Mouse (Mus musculus): ENCODE measurements around the gene Gas2l2. TPM values are rescaled to one million over a fixed set of nuclear protein-coding genes. Genes with fewer than 3 reads are reported as not detected.

The Gas2l2 gene
- polyA plus RNA-seq (2012; ENCODE audit: insufficient read depth, insufficient read length, low replicate concordance, missing spikeins), result not detected in 2 replicates

DNA sequence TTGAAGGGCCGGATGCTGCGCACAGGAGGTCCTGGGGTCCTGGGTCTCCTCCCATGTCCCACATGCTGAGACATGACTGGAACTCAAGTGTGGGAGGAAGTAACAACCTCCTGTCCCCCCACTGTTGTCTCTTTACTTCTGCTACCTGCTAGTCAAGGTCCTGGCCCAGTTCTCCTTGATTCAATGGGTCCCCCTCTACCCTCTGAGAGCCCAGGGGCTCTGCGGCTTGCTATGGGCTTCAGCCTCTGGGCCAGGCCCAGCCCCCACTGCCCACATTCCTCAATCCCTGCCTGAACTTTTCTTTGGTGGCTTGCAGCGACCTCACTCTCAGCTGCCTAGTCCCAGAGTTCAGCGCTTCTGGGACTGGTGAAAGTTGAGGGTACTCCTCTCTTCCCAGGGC lies at the start of gene Gas2l2:
Gene Gas2l2 (minus strand): TSS at position 101 of the 400 bp plus-strand sequence.
- Histone ChIP-seq H3K4me3 (ENCODE audit: insufficient read depth, low read depth, low read length) (no peak within 1 kb of the TSS), H3K27ac (ENCODE audit: insufficient read depth, low read depth, low read length) (no peak within 1 kb of the TSS), H3K4me1 (ENCODE audit: control insufficient read depth, insufficient read depth, low read length) (peaks cover 22% of the 10 kb centered on the region)
- 62% methylated on average over 5 of the region's 5 CpGs for WGBS
- no peak for TF ChIP-seq CTCF (IDR thresholded peaks at IDR 0.05; ENCODE audit: insufficient read depth, low read depth, low read length)
- TF ChIP-seq POLR2A (IDR thresholded peaks at IDR 0.05; ENCODE audit: insufficient read depth, low read depth, low read length), result no peak

DNA sequence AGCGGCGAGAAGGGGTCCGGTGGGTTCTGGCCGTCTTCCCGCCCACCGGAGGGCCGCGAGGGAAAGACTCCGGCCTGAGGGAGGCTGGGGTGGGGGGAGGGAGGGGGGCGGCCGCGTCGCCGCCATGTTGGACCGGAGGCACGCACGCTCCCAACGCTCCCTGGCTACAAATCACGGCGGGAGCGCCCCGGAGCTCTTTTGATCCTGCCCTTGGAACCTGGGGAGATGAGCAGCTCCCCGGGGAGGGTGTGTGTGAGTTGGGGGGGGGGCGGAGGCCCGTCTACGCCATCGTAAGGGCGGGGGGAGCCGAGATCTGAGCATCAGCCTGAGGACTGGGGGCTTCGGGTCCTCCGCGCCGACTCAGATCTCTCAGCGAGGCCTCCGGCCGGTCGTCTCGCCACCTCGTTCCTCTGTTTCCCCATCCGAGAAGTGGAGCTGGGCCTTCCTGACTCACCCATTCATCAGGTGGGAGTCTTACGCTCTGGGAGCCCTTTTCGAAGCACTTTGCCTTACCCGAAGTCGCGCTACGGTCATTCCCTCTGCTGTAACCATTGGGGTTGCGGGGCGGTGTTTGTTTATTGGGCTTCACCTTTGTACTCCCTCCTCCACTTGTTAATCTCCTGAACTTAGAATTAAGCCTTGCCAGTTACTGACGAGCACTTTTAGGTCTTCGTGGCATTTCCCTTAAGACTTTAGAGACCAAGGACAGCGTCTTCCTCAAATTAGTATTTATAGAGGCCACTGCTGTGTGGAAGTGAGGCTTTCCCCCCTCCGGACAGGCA lies 44.2 kb upstream of the Gas2l2 start:
- H3K27ac ChIP-seq (ENCODE audit: insufficient read depth, low read depth, low read length), result peak overlapping the region; percentile 90
- H3K4me1 ChIP-seq (ENCODE audit: control insufficient read depth, insufficient read depth, low read length), result 0 out of 2 replicates have a peak, but pooled peaks cover 3% of the 10 kb centered on the region
- 1% methylated on average over 51 of the region's 52 CpGs for WGBS
- no peak for TF ChIP-seq CTCF (IDR thresholded peaks at IDR 0.05; ENCODE audit: insufficient read depth, low read depth, low read length)
- TF ChIP-seq POLR2A (IDR thresholded peaks at IDR 0.05; ENCODE audit: insufficient read depth, low read depth, low read length), result no peak
- peak overlapping the region; percentile 71 for H3K4me3 ChIP-seq (ENCODE audit: insufficient read depth, low read depth, low read length)

DNA sequence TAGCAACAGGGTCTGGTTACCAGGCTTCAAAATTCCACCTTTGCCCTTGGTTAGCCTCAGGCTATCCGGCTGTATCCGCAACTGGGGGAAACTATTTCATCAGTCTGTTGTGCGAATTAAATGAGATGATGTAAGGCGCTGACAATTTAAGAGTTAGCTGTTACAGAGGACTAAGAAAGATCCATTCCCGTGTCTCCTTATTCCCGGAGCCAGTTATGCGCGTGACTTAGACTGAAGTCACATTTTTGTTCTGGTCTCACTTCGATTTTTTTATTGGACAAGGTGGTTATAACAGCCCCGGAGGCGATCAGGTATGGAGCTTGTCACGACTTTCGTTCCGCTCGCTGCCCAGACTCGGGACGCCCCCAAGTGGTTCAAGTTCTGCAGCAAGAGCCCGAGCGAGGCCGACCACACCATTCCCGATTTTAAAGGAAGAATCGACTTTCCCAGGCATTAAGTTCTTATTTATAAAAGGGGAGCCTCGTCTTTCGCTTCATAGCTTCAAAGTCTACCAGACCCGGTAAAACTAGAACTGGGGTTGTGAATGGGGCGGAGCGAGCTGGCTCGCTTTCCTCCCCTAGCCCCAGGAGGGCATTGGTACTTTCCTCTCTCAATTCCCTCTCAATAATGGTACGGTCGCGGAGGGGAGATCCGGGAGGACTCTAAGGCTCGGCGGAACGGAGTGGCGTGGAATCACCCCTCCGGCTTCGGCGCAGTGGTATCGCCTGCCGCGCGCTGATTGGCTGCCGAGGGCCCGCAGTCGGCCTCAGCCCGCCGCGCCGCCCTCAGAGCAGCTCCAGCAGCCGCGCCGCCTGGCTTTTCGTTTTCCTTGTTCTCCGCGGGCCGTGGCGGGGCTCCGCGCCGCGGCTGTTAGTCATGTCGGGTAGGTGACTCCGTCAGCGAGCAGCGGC lies 43.3 kb upstream of the Gas2l2 start, which contains the start of gene Taf15:
Gene Taf15 (plus strand): TSS at position 763 of the 911 bp plus-strand sequence.
- WGBS, result under 1% methylated on average over 66 of the region's 66 CpGs
- TF ChIP-seq CTCF (IDR thresholded peaks at IDR 0.05; ENCODE audit: insufficient read depth, low read depth, low read length), result peak; percentile 59
- TF ChIP-seq POLR2A (IDR thresholded peaks at IDR 0.05; ENCODE audit: insufficient read depth, low read depth, low read length), result peak; percentile 95

DNA sequence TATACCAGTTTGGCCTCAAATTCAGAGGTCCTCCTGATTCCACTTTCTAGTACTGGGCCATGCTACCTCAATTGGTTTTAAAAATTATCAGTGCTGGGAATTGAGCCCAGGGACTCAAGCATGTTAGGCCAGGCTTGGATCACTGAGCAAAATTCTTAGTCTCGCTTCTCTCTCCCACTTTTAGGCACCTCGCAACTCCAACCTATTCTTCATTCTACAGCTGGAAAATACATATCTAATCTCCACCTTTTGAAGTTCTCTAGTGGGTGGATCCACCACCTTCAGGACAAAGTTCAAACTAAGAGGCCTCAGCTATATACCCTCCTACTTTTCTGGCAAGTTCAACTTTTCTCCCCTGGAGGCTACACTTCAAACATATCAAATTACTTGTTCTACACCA lies 42.5 kb upstream of the Gas2l2 start:
- Histone ChIP-seq H3K27ac (ENCODE audit: insufficient read depth, low read depth, low read length) (no peak overlapping the region), H3K4me3 (ENCODE audit: insufficient read depth, low read depth, low read length) (no peak overlapping the region; the same call in 1 of the 2 replicates), H3K4me1 (ENCODE audit: control insufficient read depth, insufficient read depth, low read length) (0 out of 2 replicates have a peak, but pooled peaks cover 3% of the 10 kb centered on the region)
- TF ChIP-seq POLR2A (IDR thresholded peaks at IDR 0.05; ENCODE audit: insufficient read depth, low read depth, low read length) (no peak), CTCF (IDR thresholded peaks at IDR 0.05; ENCODE audit: insufficient read depth, low read depth, low read length) (no peak)
- WGBS, result 98% methylated on average over 2 of the region's 2 CpGs

More for the DNA sequence above, 43.3 kb upstream of the Gas2l2 start, which contains the start of gene Taf15:
- H3K4me3 ChIP-seq (ENCODE audit: insufficient read depth, low read depth, low read length), result peak within 1 kb of the TSS; percentile 71
- H3K4me1 ChIP-seq (ENCODE audit: control insufficient read depth, insufficient read depth, low read length), result 0 out of 2 replicates have a peak, but pooled peaks cover 3% of the 10 kb centered on the region
- peak within 1 kb of the TSS; percentile 90 for H3K27ac ChIP-seq (ENCODE audit: insufficient read depth, low read depth, low read length)

DNA sequence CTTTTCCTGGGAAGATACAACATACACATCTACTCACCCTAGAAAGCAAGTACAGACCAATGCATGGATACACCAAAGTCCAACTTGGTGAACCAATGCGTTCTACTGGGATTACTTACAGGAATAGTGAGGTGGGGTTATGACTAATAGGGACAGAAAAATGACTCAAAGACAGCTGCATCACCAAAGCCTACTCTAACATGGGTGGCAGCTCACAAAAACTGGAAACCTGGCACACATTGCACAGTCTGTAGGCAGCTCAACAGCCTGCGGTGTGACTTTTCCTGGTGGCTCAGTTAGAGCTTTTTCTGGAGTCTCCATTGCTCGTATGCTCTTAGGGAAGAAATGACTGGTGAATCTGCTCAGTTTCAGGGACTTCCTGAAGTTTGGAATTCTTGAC lies 39.5 kb upstream of the Gas2l2 start:
- 87% methylated on average over 3 of the region's 3 CpGs for WGBS
- Histone ChIP-seq H3K4me3 (ENCODE audit: insufficient read depth, low read depth, low read length) (no peak overlapping the region), H3K4me1 (ENCODE audit: control insufficient read depth, insufficient read depth, low read length) (peaks cover 7% of the 10 kb centered on the region; the same call in 1 of the 2 replicates), H3K27ac (ENCODE audit: insufficient read depth, low read depth, low read length) (no peak overlapping the region)
- no peak for TF ChIP-seq CTCF (IDR thresholded peaks at IDR 0.05; ENCODE audit: insufficient read depth, low read depth, low read length)
- no peak for TF ChIP-seq POLR2A (IDR thresholded peaks at IDR 0.05; ENCODE audit: insufficient read depth, low read depth, low read length)

DNA sequence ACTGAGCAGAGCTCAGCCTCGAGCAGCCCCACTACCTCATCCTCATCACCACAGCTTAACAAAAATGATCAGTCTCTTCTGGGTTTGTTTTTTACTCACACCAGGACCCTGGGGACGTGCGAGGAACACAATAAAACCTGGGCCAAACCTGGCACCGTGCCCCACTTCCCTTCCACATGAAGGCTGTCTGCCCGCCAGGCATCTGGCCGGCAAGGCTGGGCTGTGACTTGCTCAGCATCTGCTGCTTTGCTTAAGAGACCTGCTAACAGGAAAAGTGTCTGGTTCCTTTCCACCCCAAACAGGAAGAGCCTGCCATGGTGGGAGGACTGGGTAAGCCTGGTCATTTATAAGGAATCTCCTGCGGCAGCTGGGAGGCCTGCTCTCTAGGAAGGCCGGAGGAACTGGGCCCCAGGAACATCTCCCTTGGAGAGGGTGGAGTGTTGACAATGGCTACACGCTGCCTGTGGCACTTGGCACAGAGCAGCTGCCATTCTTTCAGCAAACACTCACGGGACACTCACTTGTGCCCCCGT lies 37.9 kb upstream of the Gas2l2 start:
- WGBS, result 45% methylated on average over 11 of the region's 11 CpGs
- Histone ChIP-seq H3K4me1 (ENCODE audit: control insufficient read depth, insufficient read depth, low read length) (peaks cover 14% of the 10 kb centered on the region), H3K27ac (ENCODE audit: insufficient read depth, low read depth, low read length) (no peak overlapping the region), H3K4me3 (ENCODE audit: insufficient read depth, low read depth, low read length) (no peak overlapping the region)
- no peak for TF ChIP-seq CTCF (IDR thresholded peaks at IDR 0.05; ENCODE audit: insufficient read depth, low read depth, low read length)
- TF ChIP-seq POLR2A (IDR thresholded peaks at IDR 0.05; ENCODE audit: insufficient read depth, low read depth, low read length), result no peak

DNA sequence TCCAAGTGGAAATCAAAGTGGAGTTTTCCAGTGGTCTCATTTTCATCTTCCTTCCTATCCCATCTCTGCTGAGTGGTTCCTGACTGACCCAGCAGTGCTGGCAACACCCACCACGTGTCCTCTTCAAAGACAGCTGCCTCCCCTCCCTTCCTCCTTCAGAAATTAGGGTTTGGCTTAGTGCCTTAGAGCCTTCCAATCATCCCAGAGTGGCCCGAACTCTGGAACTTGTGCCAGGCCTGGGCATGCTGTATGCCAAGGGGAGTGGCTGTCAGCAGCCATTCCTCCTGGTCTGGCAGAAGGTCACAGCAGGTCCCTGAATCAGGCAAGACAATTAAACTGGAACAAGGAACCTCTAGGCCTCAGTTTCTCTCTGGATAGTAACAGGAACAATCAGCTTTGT lies 36.7 kb upstream of the Gas2l2 start:
- H3K4me3 ChIP-seq (ENCODE audit: insufficient read depth, low read depth, low read length), result no peak overlapping the region
- 46% methylated on average over 2 of the region's 2 CpGs for WGBS
- TF ChIP-seq CTCF (IDR thresholded peaks at IDR 0.05; ENCODE audit: insufficient read depth, low read depth, low read length) (no peak), POLR2A (IDR thresholded peaks at IDR 0.05; ENCODE audit: insufficient read depth, low read depth, low read length) (no peak)
- H3K27ac ChIP-seq (ENCODE audit: insufficient read depth, low read depth, low read length), result no peak overlapping the region
- H3K4me1 ChIP-seq (ENCODE audit: control insufficient read depth, insufficient read depth, low read length), result peaks cover 11% of the 10 kb centered on the region

DNA sequence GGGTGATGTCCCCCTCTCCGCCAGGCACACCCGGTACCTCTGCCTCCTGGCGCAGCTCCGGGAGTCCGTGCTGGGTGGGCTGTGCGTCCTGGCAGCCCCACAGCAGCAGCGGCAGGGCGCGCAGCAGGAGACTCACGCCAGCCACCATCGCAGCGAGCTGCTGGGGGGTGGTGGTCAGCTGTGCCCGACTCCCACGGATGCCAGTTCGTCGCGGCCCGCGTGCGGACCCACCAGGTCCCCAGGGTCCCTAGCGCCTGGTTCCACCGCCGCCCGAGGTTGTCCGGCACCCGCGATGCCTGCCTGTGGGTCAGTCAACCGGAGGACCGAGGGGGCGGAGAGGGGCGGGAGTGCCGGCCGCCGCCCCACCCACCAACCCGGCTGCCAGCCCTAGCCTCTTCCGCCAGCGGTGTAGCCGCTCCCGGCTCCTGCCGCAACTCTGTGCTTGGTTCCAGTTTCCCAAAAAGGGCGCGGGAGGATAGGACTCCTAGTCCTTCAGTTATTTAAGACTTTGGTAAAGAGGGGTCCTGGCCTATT lies 33.5 kb upstream of the Gas2l2 start, which contains the start of gene Mmp28:
Gene Mmp28 (minus strand): TSS at position 361 of the 534 bp plus-strand sequence.
- 4% methylated on average over 42 of the region's 42 CpGs for WGBS
- H3K4me1 ChIP-seq (ENCODE audit: control insufficient read depth, insufficient read depth, low read length), result peaks cover 11% of the 10 kb centered on the region
- no peak within 1 kb of the TSS for H3K27ac ChIP-seq (ENCODE audit: insufficient read depth, low read depth, low read length)
- TF ChIP-seq POLR2A (IDR thresholded peaks at IDR 0.05; ENCODE audit: insufficient read depth, low read depth, low read length) (no peak), CTCF (IDR thresholded peaks at IDR 0.05; ENCODE audit: insufficient read depth, low read depth, low read length) (no peak)
- H3K4me3 ChIP-seq (ENCODE audit: insufficient read depth, low read depth, low read length), result peak within 1 kb of the TSS; percentile 52
